Mouse (Mus musculus) right cerebral cortex, postnatal 36 days (tissue): ENCODE measurements around the gene Zkscan4.

Experiments used
- DNase-seq, 2 experiments: peaks; one replicate each; pipeline ENCODE4 v3.0.0; 2022; ENCODE audit warnings: low spot score in 2 of 2, mixed read lengths in 1 of 2

The Zkscan4 gene

GRCm38 (mm10) chr13:21506221-21506649, 27.5 kb downstream of the Zkscan4 start:
- peak; percentile 63 to 65 for DNase-seq

GRCm38 (mm10) chr13:21530136-21530535, 51.4 kb downstream of the Zkscan4 start:
- DNase-seq, result no peak

GRCm38 (mm10) chr13:21530781-21531201, 52.1 kb downstream of the Zkscan4 start, which contains the start of gene Zkscan8:
TSS of gene Zkscan8 (minus strand) at chr13:21531120.
- peak; percentile 76 for DNase-seq
